Mouse (Mus musculus) adipose tissue, adult 10 weeks (tissue): ENCODE data around the gene Gm17078. TPM values are rescaled to one million over a fixed set of nuclear protein-coding genes. Genes with fewer than 3 reads are reported as not detected.

Source experiments
- polyA plus RNA-seq: library from polyadenylated mRNA; stranded (reverse); fragments of 350-450 nt; fragmentation: Illumina TruSeq; extraction: RNeasy Lipid Tissue Mini Kit (QIAGEN cat#74804); gene quantifications from one replicate; pipeline ENCODE4 v1.2.3, GENCODE M21; 2014; ENCODE audit warnings: low read depth, low replicate concordance

The Gm17078 gene
- not detected for polyA plus RNA-seq

DNA sequence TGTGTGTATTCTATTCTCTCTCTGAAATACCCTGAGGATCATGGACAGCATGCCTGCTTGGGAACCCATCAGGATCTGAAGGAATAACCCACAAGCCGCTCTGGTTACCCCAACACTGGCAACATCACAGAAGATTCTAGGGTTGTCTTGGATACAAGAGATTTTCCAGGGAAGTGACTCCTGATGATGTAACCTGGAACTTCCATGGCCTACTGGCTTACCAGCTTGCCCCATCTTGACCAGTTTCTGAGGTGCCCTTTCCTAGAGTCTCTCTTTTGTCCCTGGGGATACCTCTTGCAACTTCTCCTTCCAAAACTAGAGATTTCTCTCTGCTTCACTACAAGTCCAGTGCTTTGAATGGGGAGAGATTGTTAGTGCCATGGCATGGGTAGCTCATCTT is at the start of gene Gm17078:
TSS of gene Gm17078 (minus strand) at position 101 of the 400 bp plus-strand sequence.

DNA sequence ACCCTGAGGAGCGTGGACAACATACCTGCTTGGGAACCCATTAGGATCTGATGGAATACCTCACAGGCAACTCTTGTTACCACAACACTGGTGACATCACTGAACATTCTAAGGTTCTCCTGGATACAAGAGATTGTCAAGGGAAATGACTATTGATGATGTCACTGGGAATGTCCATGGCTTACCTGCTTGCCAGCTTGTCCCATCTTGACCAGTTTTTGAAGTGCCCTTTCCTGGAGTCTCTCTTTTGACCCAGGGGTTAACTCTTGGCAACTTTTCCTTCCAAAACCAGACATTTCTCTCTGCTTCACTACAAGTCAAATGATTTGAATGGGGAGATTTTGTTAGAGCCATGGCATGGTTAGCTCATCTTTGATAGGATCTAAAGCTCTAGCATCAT is 24.5 kb upstream of the Gm17078 start, which contains the start of gene Gm4181:
TSS of gene Gm4181 (minus strand) at position 101 of the 400 bp plus-strand sequence.

DNA sequence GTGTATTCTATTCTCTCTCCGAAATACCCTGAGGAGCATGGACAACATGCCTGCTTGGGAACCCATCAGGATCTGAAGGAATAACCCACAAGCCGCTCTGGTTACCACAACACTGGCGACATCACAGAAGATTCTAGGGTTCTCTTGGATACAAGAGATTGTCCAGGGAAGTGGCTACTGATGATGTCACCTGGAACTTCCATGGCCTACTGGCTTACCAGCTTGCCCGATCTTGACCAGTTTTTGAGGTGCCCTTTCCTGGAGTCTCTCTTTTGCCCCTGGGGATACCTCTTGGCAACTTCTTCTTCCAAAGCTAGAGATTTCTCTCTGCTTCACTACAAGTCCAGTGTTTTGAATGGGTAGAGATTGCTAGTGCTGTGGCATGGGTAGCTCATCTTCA is 19.1 kb downstream of the Gm17078 start, which contains the start of gene Gm17174:
TSS of gene Gm17174 (minus strand) at position 101 of the 400 bp plus-strand sequence.

DNA sequence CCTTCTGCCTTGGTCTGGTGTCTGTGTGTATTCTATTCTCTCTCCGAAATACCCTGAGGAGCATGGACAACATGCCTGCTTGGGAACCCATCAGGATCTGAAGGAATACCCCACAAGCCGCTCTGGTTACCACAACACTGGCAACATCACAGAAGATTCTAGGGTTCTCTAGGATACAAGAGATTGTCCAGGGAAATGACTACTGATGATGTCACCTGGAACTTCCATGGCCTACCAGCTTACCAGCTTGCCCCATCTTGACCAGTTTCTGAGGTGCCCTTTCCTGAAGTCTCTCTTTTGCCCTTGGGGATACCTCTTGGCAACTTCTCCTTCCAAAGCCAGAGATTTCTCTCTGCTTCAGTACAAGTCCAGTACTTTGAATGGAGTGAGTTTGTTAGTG is 37.1 kb downstream of the Gm17078 start, which contains the start of gene Gm17175:
TSS of gene Gm17175 (minus strand) at position 101 of the 400 bp plus-strand sequence.

Other genes with a start within 250 kb of the Gm17078 start
- gene Gm7247, start 249.6 kb downstream of the Gm17078 start, polyA plus RNA-seq: not detected
- not detected for gene Vmn2r88, start 200.5 kb downstream of the Gm17078 start, polyA plus RNA-seq
- not detected for gene Vmn2r89, start 159.5 kb downstream of the Gm17078 start, polyA plus RNA-seq
- not detected for gene Gm5622, start 58.5 kb downstream of the Gm17078 start, polyA plus RNA-seq
- not detected for gene Gm17175, start 37.2 kb downstream of the Gm17078 start, polyA plus RNA-seq
- gene Gm17174, start 19.2 kb downstream of the Gm17078 start, polyA plus RNA-seq: not detected
- 1.1 TPM for gene Gm4181, start 24.4 kb upstream of the Gm17078 start, polyA plus RNA-seq
- not detected for gene Gm17079, start 84.2 kb upstream of the Gm17078 start, polyA plus RNA-seq
- gene Gm5800, start 105.9 kb upstream of the Gm17078 start, polyA plus RNA-seq: 1.1 TPM
- gene Ang4, start 162.3 kb upstream of the Gm17078 start, polyA plus RNA-seq: not detected
- not detected for gene AY358078, start 188.7 kb upstream of the Gm17078 start, polyA plus RNA-seq
- not detected for gene Ear6, start 242.4 kb upstream of the Gm17078 start, polyA plus RNA-seq